Mouse (Mus musculus): ENCODE data around the gene Usp25.

- TF ChIP-seq CTCF (IDR thresholded peaks at IDR 0.05; ENCODE audit: low read depth) (no peak), EP300 (IDR thresholded peaks at IDR 0.05; ENCODE audit: low read depth) (no peak)
Measured at GRCm38 (mm10) chr16:77146801-77147200, 133.3 kb downstream of the Usp25 start.
